Mouse (Mus musculus) stomach, postnatal 0 days (tissue): Measurements from ENCODE around the gene Cfap99. TPM values are rescaled to one million over a fixed set of nuclear protein-coding genes. Genes with fewer than 3 reads are reported as not detected.

ENCODE experiments used
- ATAC-seq: fragments of 200-750 bp; cut with Nextera tagmentation; 2 replicates; pipeline ENCODE4 v1.8.0; 2017; ENCODE audit not compliant: low FRiP score, low TSS enrichment
- DNase-seq: peaks from one replicate; pipeline ENCODE4 v3.0.0-alpha.2; 2016; ENCODE audit warnings: low spot score
- H3K27ac ChIP-seq: fragments of 300-500 bp; sonication (generic); replicated peaks from 2 replicates; pipeline ENCODE4 v1.5.1; 2014; ENCODE audit warnings: mild to moderate bottlenecking, control low read depth
- H3K27me3 ChIP-seq: fragments of 300-500 bp; sonication (generic); 2 replicates; pipeline ENCODE4 v1.6.1; 2014; ENCODE audit warnings: low read length; ENCODE audit not compliant: control insufficient read depth, insufficient read depth
- H3K36me3 ChIP-seq: fragments of 300-500 bp; sonication (generic); 2 replicates; pipeline ENCODE4 v1.6.1; 2014; ENCODE audit warnings: low read length, mixed read lengths; ENCODE audit not compliant: control insufficient read depth, insufficient read depth
- H3K4me1 ChIP-seq: fragments of 300-500 bp; sonication (generic); replicated peaks from 2 replicates; pipeline ENCODE4 v1.6.1; 2014; ENCODE audit warnings: antibody characterized with exemption; ENCODE audit not compliant: control insufficient read depth, insufficient read depth
- H3K4me2 ChIP-seq: fragments of 300-500 bp; sonication (generic); replicated peaks from 2 replicates; pipeline ENCODE4 v1.6.1; 2014; ENCODE audit warnings: low read depth, mild to moderate bottlenecking, control low read depth, moderate library complexity
- H3K4me3 ChIP-seq: fragments of 300-500 bp; sonication (generic); 2 replicates; pipeline ENCODE4 v1.5.1; 2014; ENCODE audit warnings: low read depth, low read length, control low read depth
- H3K9ac ChIP-seq: fragments of 300-500 bp; sonication (generic); 2 replicates; pipeline ENCODE4 v1.6.1; 2014; ENCODE audit warnings: mild to moderate bottlenecking, low read length, control low read depth, mixed read lengths
- H3K9me3 ChIP-seq: fragments of 300-500 bp; sonication (generic); 2 replicates; pipeline ENCODE4 v1.6.1; 2016; ENCODE audit warnings: low read length; ENCODE audit not compliant: control insufficient read depth
- CTCF ChIP-seq: IDR thresholded peaks from 2 replicates; pipeline ENCODE4 v1.5.1; 2016; ENCODE audit warnings: antibody characterized with exemption, low read depth, mild to moderate bottlenecking, moderate library complexity
- EP300 ChIP-seq: optimal IDR thresholded peaks from 2 replicates; pipeline ENCODE3; 2016; ENCODE audit warnings: antibody characterized with exemption
- polyA plus RNA-seq: library from polyadenylated mRNA; unstranded; fragments of >200 nt; fragmentation: Nextera tagmentation; extraction: Ambion mirVana; gene quantifications from 2 replicates; pipeline ENCODE4 v1.2.1, GENCODE M21; 2015

Gene Cfap99
- polyA plus RNA-seq, 1 experiment from 2014 or later, result 0.04 TPM

DNA sequence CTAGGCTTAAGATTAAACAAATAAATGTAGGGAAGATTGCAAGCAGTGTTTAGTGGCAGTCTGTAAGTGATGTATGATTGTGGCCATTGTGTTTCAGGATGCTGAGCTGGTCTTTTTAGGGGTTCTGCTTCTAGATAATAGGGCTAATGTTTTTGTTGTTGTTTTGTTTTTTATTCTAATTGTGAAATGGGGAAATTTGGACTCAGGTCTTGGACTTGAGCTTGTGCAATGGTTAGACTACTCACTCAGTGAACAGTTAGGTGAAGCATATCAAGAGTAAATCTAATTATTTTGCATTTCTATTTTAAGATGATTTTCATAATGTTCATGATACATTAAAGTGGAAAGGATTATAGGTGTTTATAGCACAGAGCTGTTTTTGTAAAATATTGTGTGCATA is 84.1 kb downstream of the Cfap99 start:
- ATAC-seq (no peak), DNase-seq (no peak)
- Histone ChIP-seq H3K4me3 (no peak overlapping the region), H3K27ac (no peak overlapping the region), H3K9me3 (no peaks in the 10 kb centered on the region), H3K9ac (no peak overlapping the region), H3K36me3 (no peaks in the 10 kb centered on the region), H3K4me1 (no peaks in the 10 kb centered on the region; the same call in 1 of the 2 replicates), H3K27me3 (no peaks in the 10 kb centered on the region), H3K4me2 (no peak overlapping the region)
- TF ChIP-seq EP300 (no peak), CTCF (no peak)

Other genes starting within 250 kb of the Cfap99 start
- 0.07 and 0.19 TPM in 2 replicates for gene Poln, start 119.2 kb upstream of the Cfap99 start, polyA plus RNA-seq
- 10.8 and 12.3 TPM in 2 replicates for gene Haus3, start 119.1 kb upstream of the Cfap99 start, polyA plus RNA-seq
- 20.1 and 21.2 TPM in 2 replicates for gene Mxd4, start 100.9 kb upstream of the Cfap99 start, polyA plus RNA-seq
- 0.27 and 0.29 TPM in 2 replicates for gene Zfyve28, start 151 bp upstream of the Cfap99 start, polyA plus RNA-seq
- gene Rnf4, start 47.7 kb downstream of the Cfap99 start, polyA plus RNA-seq, result 85.2 and 85.7 TPM in 2 replicates
- gene Fam193a, start 81.3 kb downstream of the Cfap99 start, polyA plus RNA-seq, result 3.2 and 3.5 TPM in 2 replicates
- gene Tnip2, start 225.4 kb downstream of the Cfap99 start, polyA plus RNA-seq, result 16.2 and 17.7 TPM in 2 replicates
- 4.2 and 4.9 TPM in 2 replicates for gene Sh3bp2, start 237.2 kb downstream of the Cfap99 start, polyA plus RNA-seq